Mouse (Mus musculus): ENCODE results near the gene Dspp. TPM values are rescaled to one million over a fixed set of nuclear protein-coding genes. Genes with fewer than 3 reads are reported as not detected.

Gene Dspp
- polyA plus RNA-seq, 1 experiment from 2014 or later: not detected

GRCm38 (mm10) chr5:104150196-104150595 lies 20.3 kb upstream of the Dspp start:
- Histone ChIP-seq H3K4me1 (no peaks in the 10 kb centered on the region), H3K9ac (no peak overlapping the region), H3K9me3 (replicated peaks) (no peaks in the 10 kb centered on the region), H3K4me3 (no peak overlapping the region), H3K27ac (no peak overlapping the region), H3K36me3 (ENCODE audit: poor library complexity, severe bottlenecking) (no peaks in the 10 kb centered on the region), H3K27me3 (no peaks in the 10 kb centered on the region), H3K4me2 (no peak overlapping the region)
- ATAC-seq: no peak
- 95% methylated on average over 6 of the region's 6 CpGs for WGBS

- Histone ChIP-seq H3K36me3 (ENCODE audit: poor library complexity, severe bottlenecking) (no peaks in the 10 kb centered on the region), H3K27ac (no peak overlapping the region), H3K4me3 (no peak overlapping the region), H3K9me3 (replicated peaks) (no peaks in the 10 kb centered on the region), H3K27me3 (no peaks in the 10 kb centered on the region), H3K9ac (no peak overlapping the region), H3K4me1 (no peaks in the 10 kb centered on the region), H3K4me2 (no peak overlapping the region)
- no peak for ATAC-seq
- 96% methylated on average over 7 of the region's 7 CpGs for WGBS
These were observed 12.8 kb upstream of the Dspp start for GRCm38 (mm10) chr5:104157701-104158100.

GRCm38 (mm10) chr5:104158332-104159052 lies 12.0 kb upstream of the Dspp start:
- H3K4me1 ChIP-seq: no peaks in the 10 kb centered on the region
- no peak for ATAC-seq
- no peaks in the 10 kb centered on the region for H3K27me3 ChIP-seq
- no peak overlapping the region for H3K4me2 ChIP-seq
- H3K4me3 ChIP-seq: no peak overlapping the region
- H3K36me3 ChIP-seq (ENCODE audit: poor library complexity, severe bottlenecking): no peaks in the 10 kb centered on the region
- WGBS: 84% methylated on average over 7 of the region's 7 CpGs
- H3K27ac ChIP-seq: no peak overlapping the region
- no peaks in the 10 kb centered on the region for H3K9me3 ChIP-seq (replicated peaks)
- no peak overlapping the region for H3K9ac ChIP-seq

GRCm38 (mm10) chr5:104160581-104160980 lies 9.9 kb upstream of the Dspp start:
- Histone ChIP-seq H3K4me3 (no peak overlapping the region), H3K9me3 (replicated peaks) (no peaks in the 10 kb centered on the region), H3K27ac (no peak overlapping the region), H3K9ac (no peak overlapping the region), H3K4me2 (no peak overlapping the region), H3K4me1 (no peaks in the 10 kb centered on the region), H3K36me3 (ENCODE audit: poor library complexity, severe bottlenecking) (no peaks in the 10 kb centered on the region), H3K27me3 (no peaks in the 10 kb centered on the region)
- WGBS: 85% methylated on average over 3 of the region's 3 CpGs
- ATAC-seq: no peak

DNA sequence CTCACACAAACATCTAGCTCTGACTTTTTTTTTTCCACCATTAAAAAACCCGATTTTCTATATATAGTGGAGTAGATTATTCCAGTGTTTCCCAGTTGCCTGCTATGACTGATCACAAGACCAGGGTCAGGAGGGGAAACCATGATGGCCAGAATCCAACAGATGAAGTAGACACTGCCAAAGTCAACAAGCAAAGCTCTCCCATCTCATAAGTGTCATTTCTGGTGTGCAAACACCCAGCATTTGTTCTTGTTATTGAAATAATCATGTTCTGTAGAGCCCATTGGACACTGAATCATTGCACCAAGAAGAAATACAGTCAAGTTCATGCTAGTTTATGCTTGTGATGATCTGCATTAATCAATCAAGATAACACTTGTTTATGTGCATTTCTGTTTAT lies 9.1 kb upstream of the Dspp start:
- no peaks in the 10 kb centered on the region for H3K9me3 ChIP-seq (replicated peaks)
- no peaks in the 10 kb centered on the region for H3K36me3 ChIP-seq (ENCODE audit: poor library complexity, severe bottlenecking)
- H3K27me3 ChIP-seq: no peaks in the 10 kb centered on the region
- WGBS: 91% methylated on average over 1 of the region's 1 CpGs
- H3K4me3 ChIP-seq: no peak overlapping the region
- no peak overlapping the region for H3K27ac ChIP-seq
- H3K4me2 ChIP-seq: no peak overlapping the region
- no peak overlapping the region for H3K9ac ChIP-seq
- no peaks in the 10 kb centered on the region for H3K4me1 ChIP-seq
- ATAC-seq: no peak

GRCm38 (mm10) chr5:104163536-104163935 lies 7.0 kb upstream of the Dspp start:
- H3K4me3 ChIP-seq: no peak overlapping the region
- WGBS: 77% methylated on average over 4 of the region's 4 CpGs

GRCm38 (mm10) chr5:104173094-104173493 lies 2.6 kb downstream of the Dspp start:
- ATAC-seq: no peak
- H3K4me1 ChIP-seq: no peaks in the 10 kb centered on the region
- no peaks in the 10 kb centered on the region for H3K27me3 ChIP-seq

More at GRCm38 (mm10) chr5:104163536-104163935, 7.0 kb upstream of the Dspp start:
- no peaks in the 10 kb centered on the region for H3K9me3 ChIP-seq (replicated peaks)
- ATAC-seq: no peak
- no peaks in the 10 kb centered on the region for H3K27me3 ChIP-seq
- H3K36me3 ChIP-seq (ENCODE audit: poor library complexity, severe bottlenecking): no peaks in the 10 kb centered on the region
- H3K4me1 ChIP-seq: no peaks in the 10 kb centered on the region
- no peak overlapping the region for H3K9ac ChIP-seq
- no peak overlapping the region for H3K4me2 ChIP-seq
- no peak overlapping the region for H3K27ac ChIP-seq

DNA sequence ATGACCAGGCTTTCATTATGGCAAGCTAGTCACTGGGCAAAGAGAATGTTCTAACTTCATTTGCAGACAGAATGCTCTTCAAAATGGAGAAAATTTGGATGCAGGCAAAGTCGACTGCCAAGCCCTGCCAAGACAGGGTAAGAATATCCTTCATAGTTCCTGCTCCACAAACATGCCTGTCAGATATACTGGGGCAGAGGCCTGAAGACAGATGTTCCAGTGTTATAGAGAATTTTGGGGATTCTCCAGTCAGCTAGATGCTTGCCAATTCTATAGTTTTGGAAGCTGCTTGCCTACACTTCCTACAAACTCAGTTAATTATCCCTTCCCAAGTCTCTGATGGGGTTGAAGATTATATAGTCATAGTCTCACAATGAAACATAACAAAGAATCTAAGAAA lies 13.2 kb downstream of the Dspp start:
- no peaks in the 10 kb centered on the region for H3K27me3 ChIP-seq
- no peak overlapping the region for H3K27ac ChIP-seq
- H3K4me1 ChIP-seq: no peaks in the 10 kb centered on the region
- no peak overlapping the region for H3K4me2 ChIP-seq
- H3K9ac ChIP-seq: no peak overlapping the region
- no peaks in the 10 kb centered on the region for H3K36me3 ChIP-seq (ENCODE audit: poor library complexity, severe bottlenecking)
- 0 out of 2 replicates have a peak, but pooled peaks cover 5% of the 10 kb centered on the region for H3K9me3 ChIP-seq (replicated peaks)
- H3K4me3 ChIP-seq: no peak overlapping the region
- ATAC-seq: no peak
- 95% methylated on average over 1 of the region's 1 CpGs for WGBS

More at GRCm38 (mm10) chr5:104173094-104173493, 2.6 kb downstream of the Dspp start:
- H3K4me3 ChIP-seq: no peak overlapping the region
- no peak overlapping the region for H3K4me2 ChIP-seq
- H3K9ac ChIP-seq: no peak overlapping the region
- 77% methylated on average over 6 of the region's 6 CpGs for WGBS
- H3K36me3 ChIP-seq (ENCODE audit: poor library complexity, severe bottlenecking): no peaks in the 10 kb centered on the region
- H3K27ac ChIP-seq: no peak overlapping the region
- H3K9me3 ChIP-seq (replicated peaks): peaks cover 6% of the 10 kb centered on the region

DNA sequence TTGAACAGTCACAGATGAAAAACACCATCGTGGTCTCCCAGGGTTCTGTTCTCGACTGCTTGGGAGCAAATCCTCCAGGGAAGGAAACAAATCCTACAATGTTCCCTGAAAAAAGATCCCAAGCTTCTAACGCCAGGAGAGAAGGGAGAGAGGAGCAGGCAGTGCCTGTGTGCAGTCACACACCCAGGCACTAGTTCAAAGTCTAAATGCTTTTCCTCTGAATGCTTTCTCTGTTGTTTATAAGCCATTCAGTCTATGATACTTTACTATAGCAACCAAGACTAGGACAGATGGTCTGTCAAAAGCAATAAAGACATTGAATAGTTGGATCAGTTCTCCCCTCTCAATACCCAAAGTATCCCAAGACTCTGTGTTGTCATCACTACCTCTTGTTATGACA lies 16.8 kb downstream of the Dspp start:
- H3K27me3 ChIP-seq: no peaks in the 10 kb centered on the region
- H3K4me1 ChIP-seq: no peaks in the 10 kb centered on the region
- H3K27ac ChIP-seq: no peak overlapping the region
- no peaks in the 10 kb centered on the region for H3K36me3 ChIP-seq (ENCODE audit: poor library complexity, severe bottlenecking)
- no peak overlapping the region for H3K9ac ChIP-seq
- no peak overlapping the region for H3K4me3 ChIP-seq
- ATAC-seq: no peak
- H3K9me3 ChIP-seq (replicated peaks): 0 out of 2 replicates have a peak, but pooled peaks cover 2% of the 10 kb centered on the region
- no peak overlapping the region for H3K4me2 ChIP-seq
- WGBS: 78% methylated on average over 3 of the region's 3 CpGs

DNA sequence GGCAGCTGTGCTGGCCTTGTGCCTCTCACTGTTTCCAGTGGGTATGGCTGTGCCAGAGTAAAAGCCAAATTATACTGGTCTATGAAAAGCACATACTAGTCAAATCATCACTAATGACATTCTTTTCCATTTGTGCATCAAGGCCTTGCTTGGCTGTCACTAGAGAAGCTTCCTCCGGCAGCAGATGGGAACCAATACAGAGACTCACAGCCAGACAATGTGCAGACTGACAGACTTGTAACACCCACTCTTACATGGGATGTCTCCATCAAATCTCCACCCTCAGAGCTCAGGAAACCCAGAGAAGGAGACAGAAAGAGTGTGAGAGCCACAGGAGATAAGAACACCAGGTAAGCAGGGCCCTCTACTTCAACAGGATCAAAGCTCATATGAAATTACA lies 24.6 kb downstream of the Dspp start:
- Histone ChIP-seq H3K36me3 (ENCODE audit: poor library complexity, severe bottlenecking) (no peaks in the 10 kb centered on the region), H3K9ac (no peak overlapping the region), H3K27me3 (no peaks in the 10 kb centered on the region), H3K4me3 (no peak overlapping the region), H3K9me3 (replicated peaks) (0 out of 2 replicates have a peak, but pooled peaks cover 3% of the 10 kb centered on the region), H3K27ac (no peak overlapping the region), H3K4me2 (no peak overlapping the region), H3K4me1 (no peaks in the 10 kb centered on the region)
- 80% methylated on average over 1 of the region's 1 CpGs for WGBS
- ATAC-seq: no peak

DNA sequence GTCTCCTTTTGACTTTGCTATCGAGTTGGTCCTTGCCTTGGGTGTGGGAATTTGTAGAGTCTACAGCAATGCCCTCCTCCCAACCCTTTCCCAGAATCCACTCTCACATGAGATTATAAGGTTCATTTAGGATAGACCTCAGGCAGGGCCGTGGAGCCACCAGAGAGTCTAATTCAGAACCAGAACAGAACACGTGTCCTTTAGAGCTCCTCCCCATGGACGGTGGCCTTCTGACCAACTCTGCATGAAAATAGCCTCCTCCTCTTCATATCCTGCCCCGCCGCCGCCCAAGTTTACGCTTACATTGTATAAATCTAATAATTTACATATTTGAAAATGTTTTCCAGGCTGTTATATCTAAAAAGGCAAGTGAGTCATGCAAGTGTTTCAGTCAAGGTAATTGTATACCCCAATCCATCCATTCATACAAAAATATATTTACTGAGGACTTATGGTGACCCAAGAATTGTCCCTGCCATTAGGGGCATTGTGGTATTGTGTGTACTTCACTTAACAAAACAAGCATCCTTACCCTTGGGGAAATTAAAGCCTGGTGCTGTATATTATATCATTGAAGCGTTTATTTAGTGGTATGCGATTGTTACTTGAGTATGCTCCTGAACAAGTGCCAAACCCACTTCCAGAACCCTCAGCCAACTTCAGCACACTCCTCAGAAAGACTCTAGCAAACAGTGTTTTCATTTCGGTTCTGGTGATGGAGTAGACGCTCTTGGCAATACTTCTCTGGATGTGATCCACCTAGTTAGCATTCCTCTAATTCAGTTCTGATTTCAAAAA lies 30.8 kb downstream of the Dspp start:
- no peak overlapping the region for H3K4me2 ChIP-seq
- no peaks in the 10 kb centered on the region for H3K27me3 ChIP-seq
- 92% methylated on average over 12 of the region's 12 CpGs for WGBS
- H3K4me1 ChIP-seq: no peaks in the 10 kb centered on the region
- no peaks in the 10 kb centered on the region for H3K36me3 ChIP-seq (ENCODE audit: poor library complexity, severe bottlenecking)
- H3K27ac ChIP-seq: no peak overlapping the region
- H3K9me3 ChIP-seq (replicated peaks): no peaks in the 10 kb centered on the region
- no peak overlapping the region for H3K4me3 ChIP-seq
- H3K9ac ChIP-seq: no peak overlapping the region
- no peak for ATAC-seq

DNA sequence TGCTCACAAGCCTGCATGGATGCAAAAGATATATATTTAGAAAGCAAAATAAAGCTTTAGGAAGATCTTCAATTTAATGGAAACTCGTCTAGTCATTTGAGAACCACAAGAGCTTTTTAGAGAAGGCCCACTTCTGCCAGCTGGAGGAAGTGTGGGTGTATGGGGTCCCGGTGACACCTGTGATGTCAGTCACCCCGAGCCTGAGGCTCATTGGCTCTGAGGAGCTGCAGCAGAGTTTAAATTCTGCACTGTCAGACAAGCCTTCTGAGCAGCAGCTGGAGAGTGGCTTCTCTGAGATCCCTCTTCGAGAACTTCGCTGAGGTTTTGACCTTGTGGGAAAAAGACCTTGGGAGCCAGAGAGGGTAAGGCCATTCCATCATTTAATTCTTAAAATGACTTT lies 31.8 kb downstream of the Dspp start, which contains the start of gene Dmp1:
Gene Dmp1 (plus strand): TSS at position 263 of the 400 bp plus-strand sequence.
- H3K4me2 ChIP-seq: no peak within 1 kb of the TSS
- no peaks in the 10 kb centered on the region for H3K4me1 ChIP-seq
- H3K4me3 ChIP-seq: no peak within 1 kb of the TSS
- 78% methylated on average over 5 of the region's 5 CpGs for WGBS
- no peak within 1 kb of the TSS for H3K27ac ChIP-seq
- no peak for ATAC-seq
- no peaks in the 10 kb centered on the region for H3K9me3 ChIP-seq (replicated peaks)
- no peak within 1 kb of the TSS for H3K9ac ChIP-seq
- H3K36me3 ChIP-seq (ENCODE audit: poor library complexity, severe bottlenecking): no peaks in the 10 kb centered on the region
- no peaks in the 10 kb centered on the region for H3K27me3 ChIP-seq

Data from forebrain, embryonic 13.5 days (tissue).